Mouse (Mus musculus): ENCODE data around the gene Vrtn. TPM values are rescaled to one million over a fixed set of nuclear protein-coding genes. Genes with fewer than 3 reads are reported as not detected.

The Vrtn gene
- total RNA-seq, 2 experiments from 2014 or later = not detected

GRCm38 (mm10) chr12:84640253-84640652 lies 566 bp upstream of the Vrtn start:
- no peak for DNase-seq (ENCODE audit: low spot score in 2 of 2)
- H3K27ac ChIP-seq = no peak overlapping the region
- no peak for TF ChIP-seq CTCF (conservative IDR thresholded peaks at IDR 0.05)
- H3K4me3 ChIP-seq = no peak overlapping the region

- no peak for DNase-seq (ENCODE audit: low spot score in 2 of 2)
- H3K4me3 ChIP-seq = no peak overlapping the region
- no peak overlapping the region for H3K27ac ChIP-seq
- TF ChIP-seq CTCF (conservative IDR thresholded peaks at IDR 0.05) = no peak
Measured at GRCm38 (mm10) chr12:84650234-84650633, 9.4 kb downstream of the Vrtn start.

- peak; percentile 99 for TF ChIP-seq CTCF (conservative IDR thresholded peaks at IDR 0.05)
- Histone ChIP-seq H3K27ac (no peak overlapping the region), H3K4me3 (no peak overlapping the region)
- DNase-seq (ENCODE audit: low spot score in 2 of 2) = peak; percentile 22 to 79
Measured at GRCm38 (mm10) chr12:84653912-84654311, 13.1 kb downstream of the Vrtn start.

GRCm38 (mm10) chr12:84670555-84670954 lies 29.7 kb downstream of the Vrtn start:
- Histone ChIP-seq H3K27ac (no peak overlapping the region), H3K4me3 (no peak overlapping the region)
- peak; percentile 63 for TF ChIP-seq CTCF (conservative IDR thresholded peaks at IDR 0.05)
- DNase-seq (ENCODE audit: low spot score in 2 of 2) = no peak

GRCm38 (mm10) chr12:84671646-84672045 lies 30.8 kb downstream of the Vrtn start:
- DNase-seq (ENCODE audit: low spot score in 2 of 2) = no peak
- TF ChIP-seq CTCF (conservative IDR thresholded peaks at IDR 0.05) = no peak

GRCm38 (mm10) chr12:84674666-84675526 lies 34.1 kb downstream of the Vrtn start:
- peak overlapping the region; percentile 53; the same call in 1 of the 2 replicates for H3K27ac ChIP-seq
- TF ChIP-seq CTCF (conservative IDR thresholded peaks at IDR 0.05) = no peak
- H3K4me3 ChIP-seq = no peak overlapping the region
- DNase-seq (ENCODE audit: low spot score in 2 of 2) = no peak

More at GRCm38 (mm10) chr12:84671646-84672045, 30.8 kb downstream of the Vrtn start:
- Histone ChIP-seq H3K27ac (no peak overlapping the region), H3K4me3 (no peak overlapping the region)

- Histone ChIP-seq H3K4me3 (no peak overlapping the region), H3K27ac (no peak overlapping the region)
- no peak for DNase-seq (ENCODE audit: low spot score in 2 of 2)
- TF ChIP-seq CTCF (conservative IDR thresholded peaks at IDR 0.05) = no peak
Measured at GRCm38 (mm10) chr12:84676011-84676410, 35.2 kb downstream of the Vrtn start.

GRCm38 (mm10) chr12:84684569-84684968 lies 43.8 kb downstream of the Vrtn start:
- Histone ChIP-seq H3K27ac (no peak overlapping the region), H3K4me3 (no peak overlapping the region)
- TF ChIP-seq CTCF (conservative IDR thresholded peaks at IDR 0.05) = no peak
- DNase-seq (ENCODE audit: low spot score in 2 of 2) = no peak

- Histone ChIP-seq H3K27ac (no peak overlapping the region), H3K4me3 (no peak overlapping the region)
- no peak for DNase-seq (ENCODE audit: low spot score in 2 of 2)
- no peak for TF ChIP-seq CTCF (conservative IDR thresholded peaks at IDR 0.05)
Measured at GRCm38 (mm10) chr12:84686176-84686575, 45.4 kb downstream of the Vrtn start.

- Histone ChIP-seq H3K4me3 (no peak overlapping the region), H3K27ac (no peak overlapping the region)
- DNase-seq (ENCODE audit: low spot score in 2 of 2) = no peak
- TF ChIP-seq CTCF (conservative IDR thresholded peaks at IDR 0.05) = no peak
Measured at GRCm38 (mm10) chr12:84687531-84687930, 46.7 kb downstream of the Vrtn start.

- Histone ChIP-seq H3K4me3 (no peak overlapping the region), H3K27ac (no peak overlapping the region)
- TF ChIP-seq CTCF (conservative IDR thresholded peaks at IDR 0.05) = no peak
- no peak for DNase-seq (ENCODE audit: low spot score in 2 of 2)
Measured at GRCm38 (mm10) chr12:84689051-84689450, 48.2 kb downstream of the Vrtn start.

GRCm38 (mm10) chr12:84691347-84691746 lies 50.5 kb downstream of the Vrtn start:
- DNase-seq (ENCODE audit: low spot score in 2 of 2) = no peak
- TF ChIP-seq CTCF (conservative IDR thresholded peaks at IDR 0.05) = no peak
- H3K27ac ChIP-seq = no peak overlapping the region
- no peak overlapping the region for H3K4me3 ChIP-seq

- H3K4me3 ChIP-seq = no peak overlapping the region
- no peak for DNase-seq (ENCODE audit: low spot score in 2 of 2)
- TF ChIP-seq CTCF (conservative IDR thresholded peaks at IDR 0.05) = no peak
- no peak overlapping the region for H3K27ac ChIP-seq
Measured at GRCm38 (mm10) chr12:84692141-84692540, 51.3 kb downstream of the Vrtn start.
